Mouse (Mus musculus) embryo, embryonic 9.5 days (tissue): ENCODE results near the gene Iqcc.

ENCODE experiments used
- DNase-seq: peaks from one replicate; pipeline ENCODE4 v3.0.0-alpha.2; 2017; ENCODE audit errors: extremely low spot score

Gene Iqcc

DNA sequence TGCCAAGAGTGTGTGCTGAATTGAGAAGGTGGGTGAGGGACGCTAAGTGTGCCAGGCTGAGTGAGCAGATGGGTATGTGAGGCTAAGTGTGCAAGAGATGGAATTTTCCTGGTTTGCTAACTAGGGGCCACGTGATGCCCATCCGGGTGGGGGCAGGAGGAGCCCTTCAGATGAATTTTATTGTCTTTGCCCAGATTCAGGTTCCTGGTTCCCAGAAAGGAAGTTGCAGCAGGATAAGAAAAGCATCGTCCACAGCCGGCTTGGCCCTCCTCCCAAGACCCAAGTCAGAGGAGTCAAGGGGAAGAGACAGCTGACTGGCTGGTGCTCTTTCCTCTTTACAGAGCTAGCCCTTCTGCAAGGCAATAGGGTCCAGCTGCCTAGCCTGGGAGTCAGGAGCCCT lies 40.4 kb downstream of the Iqcc start, which contains the start of gene Fam167b:
Gene Fam167b, minus strand, starts transcription at position 84 of the 400 bp plus-strand sequence.
- DNase-seq = no peak

GRCm38 (mm10) chr4:129577688-129578087 lies 41.2 kb downstream of the Iqcc start:
- DNase-seq = no peak

DNA sequence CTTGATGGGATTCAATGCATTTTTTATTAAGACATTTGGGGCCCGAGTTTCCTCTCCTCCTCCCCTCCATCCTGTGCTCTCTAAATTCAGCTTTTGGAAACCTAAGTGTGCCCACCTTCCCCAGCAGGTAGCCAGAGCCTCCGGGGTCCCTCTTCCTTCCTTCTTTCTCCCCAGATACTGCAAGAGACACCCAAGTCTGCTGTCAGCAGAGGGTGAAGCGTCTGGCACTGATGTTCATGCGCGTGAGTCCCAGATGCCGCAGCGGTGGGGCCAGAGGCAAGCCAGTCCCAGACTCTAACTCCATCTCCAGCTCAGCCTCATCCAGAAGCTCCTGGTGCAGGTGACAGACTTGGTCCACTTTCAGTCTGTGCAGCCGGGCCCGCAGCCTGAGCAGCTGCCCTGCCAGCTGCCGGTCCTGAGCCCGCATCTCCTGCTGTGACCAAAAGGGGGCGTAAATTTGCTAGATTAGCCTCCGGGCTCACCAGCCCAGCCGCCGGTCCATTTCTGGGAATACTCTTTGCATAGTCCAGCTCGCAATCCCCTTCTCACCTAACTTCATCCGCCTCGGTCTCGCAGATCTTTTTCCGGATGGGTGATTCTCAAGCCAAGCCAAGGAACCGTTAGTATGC lies 41.9 kb downstream of the Iqcc start:
- peak; percentile 54 for DNase-seq

- no peak for DNase-seq
These were observed 43.6 kb downstream of the Iqcc start for GRCm38 (mm10) chr4:129575171-129575844.

GRCm38 (mm10) chr4:129573430-129573829 lies 45.5 kb downstream of the Iqcc start, which contains the start of gene Lck:
Gene Lck (minus strand): TSS chr4:129573641.
- no peak for DNase-seq

DNA sequence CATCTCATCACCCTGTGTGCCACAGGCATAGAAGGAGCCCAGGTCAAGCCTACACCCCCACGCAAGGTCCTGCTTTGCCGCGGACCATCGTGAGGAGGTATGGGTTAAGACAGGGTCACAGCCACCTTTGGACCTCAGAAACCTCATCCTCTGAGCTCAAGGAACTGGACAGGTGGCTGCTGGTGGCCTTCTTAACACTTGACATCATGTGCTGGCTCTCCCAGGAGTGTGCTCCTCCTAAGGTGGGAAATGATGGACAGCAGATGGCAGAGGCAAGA lies 45.9 kb downstream of the Iqcc start:
- DNase-seq = no peak

DNA sequence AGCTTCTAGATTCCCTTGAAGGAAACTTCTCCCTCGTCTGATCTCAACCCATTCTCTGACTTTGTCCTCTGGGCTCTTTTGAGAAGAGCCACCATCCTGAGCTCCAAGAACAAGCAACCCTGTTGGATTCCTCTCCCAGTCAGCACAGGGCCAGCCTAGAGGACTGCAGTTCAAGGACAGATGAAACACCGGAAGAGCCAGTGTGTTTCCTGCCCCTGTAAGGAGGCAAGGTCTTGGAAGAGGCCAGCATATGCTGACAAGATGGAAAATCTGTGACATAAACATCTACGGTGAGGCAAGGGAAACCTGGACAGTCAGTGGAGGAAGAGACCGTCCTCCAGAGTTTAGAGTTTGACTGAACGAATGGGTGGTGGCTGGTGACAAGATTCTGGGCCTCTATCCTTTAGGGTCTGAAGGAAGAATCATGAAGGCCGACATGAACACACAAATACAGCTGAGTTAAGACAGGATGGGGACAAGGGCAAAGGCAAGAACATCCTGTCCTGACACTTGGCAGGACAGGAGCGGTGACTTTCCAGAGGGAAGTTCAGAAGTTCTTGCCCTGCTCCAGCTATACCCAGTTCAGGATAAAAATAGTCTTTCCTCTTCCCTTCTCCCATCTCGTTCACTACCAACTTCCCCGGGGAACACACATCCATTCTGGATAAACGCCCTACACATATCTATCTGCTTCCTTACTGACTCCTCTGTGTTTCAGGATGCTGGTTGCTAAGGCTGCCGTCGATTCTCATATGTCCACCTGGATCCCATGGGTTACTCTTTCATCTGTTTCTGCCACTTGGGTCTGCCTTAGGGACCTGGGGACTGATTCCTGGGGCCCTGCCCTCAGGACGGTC lies 46.4 kb downstream of the Iqcc start:
- DNase-seq = no peak

GRCm38 (mm10) chr4:129571551-129572084 lies 47.3 kb downstream of the Iqcc start:
- DNase-seq = no peak

- DNase-seq = no peak
These were observed 48.9 kb downstream of the Iqcc start for GRCm38 (mm10) chr4:129570028-129570427.

DNA sequence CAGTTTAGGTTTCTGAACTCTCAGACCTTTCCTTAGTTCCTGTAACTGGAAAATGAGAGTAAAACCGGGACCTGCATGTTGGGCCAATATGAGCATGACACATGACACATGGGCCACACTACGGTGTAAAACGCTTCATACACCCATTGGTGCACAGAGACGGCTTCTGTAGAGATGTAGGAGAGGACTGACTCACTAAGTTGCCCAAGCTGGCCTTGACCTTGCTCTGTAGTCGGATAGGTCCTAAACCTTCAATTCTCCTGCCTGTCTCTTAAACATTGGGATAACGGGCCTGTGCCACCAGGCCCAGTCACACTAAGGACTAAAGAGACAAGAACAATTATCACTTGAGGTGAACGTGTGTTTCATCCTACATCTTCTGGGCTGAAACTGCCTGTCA lies 50.5 kb downstream of the Iqcc start:
- DNase-seq = no peak

DNA sequence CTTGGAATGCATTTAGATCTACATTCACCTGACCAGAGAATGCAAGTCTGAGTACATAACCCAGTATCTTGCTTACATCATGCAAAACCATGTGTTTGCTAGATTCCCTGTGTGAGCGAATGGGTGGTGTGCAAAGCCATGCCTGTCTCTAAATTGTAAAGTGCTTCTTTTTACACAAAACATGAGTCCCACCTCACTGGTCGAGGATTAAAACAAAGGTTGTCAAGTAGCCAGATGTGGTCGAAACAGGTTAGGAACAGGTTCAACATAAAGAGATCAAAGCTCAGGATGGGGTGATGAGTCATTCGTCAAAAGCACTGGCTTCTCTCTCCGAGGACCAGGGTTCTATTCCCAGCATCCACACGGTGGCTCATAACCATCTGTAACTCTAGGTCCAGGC lies 53.8 kb downstream of the Iqcc start:
- no peak for DNase-seq
